Mouse (Mus musculus): Measurements from ENCODE around the gene Sowahc. TPM values are rescaled to one million over a fixed set of nuclear protein-coding genes. Genes with fewer than 3 reads are reported as not detected.
A peak's percentile ranks its signal among the peaks of the same experiment; 100 is the strongest.

The Sowahc gene
- 2.7 and 4.9 TPM in 2 replicates for polyA plus RNA-seq (2012; rRNA removed)

GRCm38 (mm10) chr10:59221473-59222270 lies at the start of gene Sowahc, which contains the start of gene Sept10:
TSS of gene Sowahc (plus strand) at chr10:59221953.
TSS of gene Sept10 (minus strand) at chr10:59221847.
- DNase-seq (ENCODE audit: low read depth, low spot score): peak; percentile 94
- WGBS: under 1% methylated on average over 83 of the region's 84 CpGs

GRCm38 (mm10) chr10:59172539-59172938 lies 49.2 kb upstream of the Sowahc start:
- WGBS: 78% methylated on average over 1 of the region's 1 CpGs

GRCm38 (mm10) chr10:59179620-59180019 lies 42.1 kb upstream of the Sowahc start:
- WGBS: 66% methylated on average over 3 of the region's 3 CpGs
- no peak for DNase-seq (ENCODE audit: low read depth, low spot score)

More at GRCm38 (mm10) chr10:59172539-59172938, 49.2 kb upstream of the Sowahc start:
- DNase-seq (ENCODE audit: low read depth, low spot score): no peak

DNA sequence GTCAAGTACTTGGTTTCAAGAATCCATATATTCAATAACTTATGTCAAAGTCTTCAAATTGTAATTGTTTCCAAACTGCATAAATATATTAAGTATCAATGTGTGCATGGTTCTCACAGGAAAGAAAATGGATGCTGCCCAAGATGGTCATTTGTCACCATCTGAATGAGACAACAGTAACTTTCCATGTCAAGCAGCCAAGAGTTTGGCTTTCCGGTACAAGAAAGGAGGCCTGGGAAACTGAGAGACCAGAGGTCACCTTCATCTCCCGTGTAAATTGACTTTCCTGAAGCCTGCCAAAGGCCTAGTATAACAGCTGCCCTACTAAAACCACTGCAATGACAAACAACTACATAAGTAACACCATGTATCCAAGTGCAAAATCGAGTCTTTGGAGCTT lies 39.4 kb upstream of the Sowahc start:
- WGBS: 63% methylated on average over 3 of the region's 3 CpGs
- no peak for DNase-seq (ENCODE audit: low read depth, low spot score)

GRCm38 (mm10) chr10:59194891-59195290 lies 26.9 kb upstream of the Sowahc start:
- WGBS: 44% methylated on average over 5 of the region's 5 CpGs
- no peak for DNase-seq (ENCODE audit: low read depth, low spot score)

- 96% methylated on average over 3 of the region's 3 CpGs for WGBS
Measured at GRCm38 (mm10) chr10:59196763-59197162, 25.0 kb upstream of the Sowahc start.

DNA sequence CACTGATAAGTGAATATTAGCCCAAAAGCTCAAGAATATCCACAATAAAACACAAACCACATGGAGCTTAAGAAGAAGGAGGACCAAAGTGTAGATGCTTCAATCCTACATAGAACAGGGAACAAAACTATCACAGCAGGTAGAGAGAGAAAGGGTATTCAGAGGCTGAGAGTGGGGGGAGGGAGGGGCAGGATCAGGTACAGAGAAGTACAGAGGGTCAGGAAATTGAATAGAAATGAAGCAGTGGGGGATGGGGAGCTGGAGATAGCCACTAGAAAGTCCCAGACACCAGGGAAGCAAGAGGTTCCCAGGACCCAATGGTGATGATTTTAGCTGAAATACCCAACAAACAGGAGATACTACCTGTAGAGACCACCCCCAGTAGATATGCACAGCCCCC lies 21.7 kb upstream of the Sowahc start:
- no peak for DNase-seq (ENCODE audit: low read depth, low spot score)

More at GRCm38 (mm10) chr10:59196763-59197162, 25.0 kb upstream of the Sowahc start:
- no peak for DNase-seq (ENCODE audit: low read depth, low spot score)

- DNase-seq (ENCODE audit: low read depth, low spot score): no peak
- WGBS: under 1% methylated on average over 39 of the region's 39 CpGs
Measured at GRCm38 (mm10) chr10:59220824-59221472, 805 bp upstream of the Sowahc start.

GRCm38 (mm10) chr10:59222271-59223101 lies 733 bp downstream of the Sowahc start:
- no peak for DNase-seq (ENCODE audit: low read depth, low spot score)
- 3% methylated on average over 49 of the region's 49 CpGs for WGBS

DNA sequence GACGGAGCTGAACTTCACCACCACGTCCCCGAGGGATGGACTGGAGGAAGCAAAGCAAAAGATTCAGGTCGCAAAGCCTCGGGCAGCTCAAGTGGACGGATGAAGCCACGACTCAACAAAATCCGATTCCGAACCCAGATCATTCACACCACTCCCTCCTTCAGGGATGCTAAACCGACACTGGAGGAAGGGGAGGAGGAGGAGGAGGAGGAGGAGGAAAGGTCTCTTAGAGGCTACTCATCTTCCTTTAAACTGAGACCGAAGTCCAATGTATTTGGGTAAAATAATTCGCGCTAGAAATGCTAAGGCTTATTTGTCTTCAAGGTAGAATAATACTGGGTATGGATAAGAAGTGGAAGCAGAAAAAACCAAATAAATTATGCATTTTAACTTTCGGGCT lies 1.5 kb downstream of the Sowahc start:
- no peak for DNase-seq (ENCODE audit: low read depth, low spot score)
- 22% methylated on average over 14 of the region's 14 CpGs for WGBS

- 33% methylated on average over 4 of the region's 4 CpGs for WGBS
- no peak for DNase-seq (ENCODE audit: low read depth, low spot score)
Measured at GRCm38 (mm10) chr10:59223890-59224289, 2.1 kb downstream of the Sowahc start.

DNA sequence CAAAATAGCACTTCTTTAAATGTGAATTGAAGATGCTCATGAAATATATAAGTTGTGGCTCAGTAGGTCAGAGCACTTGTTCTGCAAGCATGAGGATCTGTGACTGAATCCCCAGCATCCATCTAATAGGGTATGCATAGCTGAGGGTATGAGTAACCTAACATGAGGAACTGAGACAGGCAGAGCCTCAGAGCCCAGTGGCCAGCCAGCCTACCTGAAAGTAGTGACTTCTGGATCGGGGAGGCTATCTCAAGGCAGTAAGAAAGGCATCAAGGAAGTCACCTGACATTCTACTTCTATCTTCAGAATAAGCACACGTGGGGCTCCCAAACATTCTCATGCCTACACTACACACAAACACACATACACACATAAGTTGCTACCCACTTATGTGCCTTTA lies 3.4 kb downstream of the Sowahc start:
- WGBS: 31% methylated on average over 2 of the region's 2 CpGs
- no peak for DNase-seq (ENCODE audit: low read depth, low spot score)

- 65% methylated on average over 4 of the region's 4 CpGs for WGBS
- no peak for DNase-seq (ENCODE audit: low read depth, low spot score)
Measured at GRCm38 (mm10) chr10:59229205-59229820, 7.6 kb downstream of the Sowahc start.

- no peak for DNase-seq (ENCODE audit: low read depth, low spot score)
- 92% methylated on average over 2 of the region's 2 CpGs for WGBS
Measured at GRCm38 (mm10) chr10:59235227-59235626, 13.5 kb downstream of the Sowahc start.

- 29% methylated on average over 4 of the region's 4 CpGs for WGBS
- DNase-seq (ENCODE audit: low read depth, low spot score): no peak
Measured at GRCm38 (mm10) chr10:59235847-59236246, 14.1 kb downstream of the Sowahc start.

GRCm38 (mm10) chr10:59236486-59236885 lies 14.7 kb downstream of the Sowahc start:
- no peak for DNase-seq (ENCODE audit: low read depth, low spot score)

DNA sequence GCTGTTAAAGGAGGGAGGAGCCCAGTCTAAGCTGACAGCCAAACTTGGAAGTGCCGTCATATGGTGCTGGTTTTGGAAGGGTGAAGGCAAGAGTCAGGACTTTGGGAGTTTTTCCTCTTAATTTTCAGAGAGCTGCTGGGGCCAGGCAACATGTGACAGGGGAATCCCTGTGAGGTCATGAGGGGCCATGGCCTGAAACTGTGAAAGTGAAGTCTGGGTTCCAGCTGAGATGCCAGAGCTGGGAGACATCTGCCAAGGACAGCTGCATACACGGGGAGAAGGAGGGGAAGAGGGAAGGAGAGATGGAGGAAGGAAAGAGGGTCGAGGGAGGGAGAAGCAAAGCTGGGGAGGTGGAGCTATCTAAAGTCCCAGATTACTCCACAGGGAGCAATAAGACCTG lies 16.0 kb downstream of the Sowahc start:
- WGBS: 50% methylated on average over 3 of the region's 3 CpGs
- no peak for DNase-seq (ENCODE audit: low read depth, low spot score)

More at GRCm38 (mm10) chr10:59236486-59236885, 14.7 kb downstream of the Sowahc start:
- WGBS: 83% methylated on average over 6 of the region's 6 CpGs

DNA sequence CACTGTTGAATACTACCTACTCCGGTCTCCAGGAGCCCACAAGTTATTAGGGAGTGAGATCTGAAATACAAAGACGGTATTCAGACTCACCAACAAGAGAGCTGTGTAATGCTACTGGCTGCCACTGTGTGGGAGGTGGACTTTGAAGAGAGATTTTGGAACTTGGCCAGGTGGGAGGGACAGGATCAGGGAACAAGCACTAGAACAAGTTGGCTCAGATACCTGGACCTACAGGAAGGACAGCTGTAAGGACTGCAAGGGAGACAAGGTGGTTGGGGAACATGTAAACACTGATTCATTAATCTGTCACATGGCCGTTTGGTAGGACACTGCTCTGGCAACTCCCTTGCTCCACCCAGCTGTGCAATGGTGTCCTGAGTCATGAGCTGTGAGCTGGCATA lies 19.4 kb downstream of the Sowahc start:
- 21% methylated on average over 3 of the region's 3 CpGs for WGBS

GRCm38 (mm10) chr10:59249531-59249930 lies 27.8 kb downstream of the Sowahc start:
- 75% methylated on average over 3 of the region's 3 CpGs for WGBS
- no peak for DNase-seq (ENCODE audit: low read depth, low spot score)

More for the DNA sequence above, 19.4 kb downstream of the Sowahc start:
- DNase-seq (ENCODE audit: low read depth, low spot score): peak; percentile 100

- no peak for DNase-seq (ENCODE audit: low read depth, low spot score)
- whole genome bisulfite sequencing: 21% methylated on average over 2 of the region's 2 CpGs
Measured at GRCm38 (mm10) chr10:59250679-59251078, 28.9 kb downstream of the Sowahc start.
